Mouse (Mus musculus): ENCODE data around the gene Exoc3l. TPM values are rescaled to one million over a fixed set of nuclear protein-coding genes. Genes with fewer than 3 reads are reported as not detected.

The Exoc3l gene
- total and polyA plus RNA-seq, 3 experiments = 4.4 to 10.9 (median 7.5) TPM

DNA sequence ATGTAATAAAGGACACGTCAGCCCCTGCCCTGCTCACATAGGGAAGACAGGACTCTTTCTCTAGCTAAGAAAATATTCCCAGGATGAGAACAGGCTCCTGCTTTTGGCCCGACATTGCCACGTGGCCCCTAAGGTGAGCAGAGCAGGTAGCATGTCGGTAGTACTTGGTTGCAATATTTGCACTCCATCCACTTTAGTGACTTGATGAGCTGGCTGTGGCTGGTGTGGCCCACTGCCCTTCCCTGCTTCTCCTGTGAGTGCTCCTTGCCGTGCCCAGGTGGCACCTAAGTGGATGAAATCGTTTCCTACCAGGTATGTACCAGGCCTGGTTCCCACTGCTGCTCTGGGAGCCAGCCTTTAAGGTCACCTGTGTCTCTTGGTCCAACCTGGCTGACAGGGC, 43.9 kb downstream of the Exoc3l start:
- H3K36me3 ChIP-seq (replicated peaks in 1 of 2; ENCODE audit: control insufficient read depth in 1 of 2, insufficient read depth in 1 of 2, low read length in 1 of 2) = peaks cover 49 to 88% of the 10 kb centered on the region in 2 experiments
- TF ChIP-seq JUN (IDR thresholded peaks at IDR 0.05; ENCODE audit: insufficient read depth, low read depth, low read length) = no peak
- dilution Hi-C loops (cut with MboI; ENCODE audit: extremely low pct_ligation_motif_present, extremely low pct_unique_long_range_greater_than_20kb, low sequenced_read_pairs) = no loop called here

DNA sequence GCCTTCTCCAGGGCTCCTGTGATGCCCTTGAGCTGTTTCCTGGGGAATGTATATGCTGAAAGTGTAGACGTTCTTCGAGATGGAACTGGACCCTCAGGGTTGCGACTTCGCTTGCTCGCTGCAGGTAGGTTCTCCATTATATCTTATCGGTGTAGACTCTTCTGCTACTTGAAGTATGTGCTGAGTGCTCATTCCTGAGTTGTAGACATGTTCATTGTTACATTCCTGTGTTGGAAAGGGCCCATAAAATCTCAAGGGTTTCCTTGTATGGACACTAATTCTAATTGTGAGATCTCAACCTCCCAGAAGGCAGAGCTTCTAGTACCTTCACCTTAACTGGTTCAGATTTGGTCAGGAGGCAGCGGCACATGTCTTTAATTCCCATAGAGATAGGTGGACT, 54.9 kb downstream of the Exoc3l start:
- H3K4me1 ChIP-seq (ENCODE audit: control insufficient read depth in 1 of 2, insufficient read depth in 2 of 2) = no peaks in the 10 kb centered on the region
- TF ChIP-seq RCOR1 (conservative IDR thresholded peaks at IDR 0.05; ENCODE audit: low read depth, low read length) (no peak), USF2 (conservative IDR thresholded peaks at IDR 0.05; ENCODE audit: low read depth, low read length) (no peak), TBP (conservative IDR thresholded peaks at IDR 0.05; ENCODE audit: low read depth, low read length) (no peak), IRF4 (IDR thresholded peaks at IDR 0.05; ENCODE audit: low read depth, low read length) (no peak), GABPA (IDR thresholded peaks at IDR 0.05; ENCODE audit: insufficient replicate concordance, low read depth, low read length) (no peak)
- H3K9ac ChIP-seq (ENCODE audit: insufficient read depth, low read depth) = no peak overlapping the region
- no peak overlapping the region for H3K4me3 ChIP-seq (replicated peaks in 1 of 3; ENCODE audit: low read depth in 2 of 3, low read length in 2 of 3, poor library complexity in 1 of 3)
- in situ Hi-C loops (cut with MboI; ENCODE audit: low pct_ligation_motif_present, low pct_unique_long_range_greater_than_20kb, low sequenced_read_pairs) = no loop called here
- H3K36me3 ChIP-seq (replicated peaks in 1 of 2; ENCODE audit: control insufficient read depth in 1 of 2, insufficient read depth in 1 of 2, low read length in 1 of 2) = peaks cover 35 to 81% of the 10 kb centered on the region in 2 experiments
- no peaks in the 10 kb centered on the region for H3K27me3 ChIP-seq (replicated peaks)
- no peak overlapping the region for H3K4me2 ChIP-seq (ENCODE audit: insufficient read depth, low read depth, poor library complexity, severe bottlenecking)
- no peaks in the 10 kb centered on the region for H3K9me3 ChIP-seq (replicated peaks; ENCODE audit: low read length)
- H3K79me2 ChIP-seq (replicated peaks; ENCODE audit: control insufficient read depth, extremely low read depth, insufficient read depth, poor library complexity, severe bottlenecking) = no peaks in the 10 kb centered on the region
- DNase-seq (ENCODE audit: extremely low read depth) = no peak
- no peak overlapping the region for H3K27ac ChIP-seq (ENCODE audit: insufficient read depth, low read depth)
- dilution Hi-C loops (cut with MboI; ENCODE audit: extremely low pct_ligation_motif_present, extremely low pct_unique_long_range_greater_than_20kb, low sequenced_read_pairs) = no loop called here

More for the DNA sequence above, 43.9 kb downstream of the Exoc3l start:
- H3K27ac ChIP-seq (ENCODE audit: insufficient read depth, low read depth) = no peak overlapping the region
- H3K9me3 ChIP-seq (replicated peaks; ENCODE audit: low read length) = no peaks in the 10 kb centered on the region
- H3K27me3 ChIP-seq (replicated peaks) = no peaks in the 10 kb centered on the region
- H3K9ac ChIP-seq (ENCODE audit: insufficient read depth, low read depth) = no peak overlapping the region
- no peak overlapping the region for H3K4me2 ChIP-seq (ENCODE audit: insufficient read depth, low read depth, poor library complexity, severe bottlenecking)
- H3K79me2 ChIP-seq (replicated peaks; ENCODE audit: control insufficient read depth, extremely low read depth, insufficient read depth, poor library complexity, severe bottlenecking) = no peaks in the 10 kb centered on the region
- in situ Hi-C loops (cut with MboI; ENCODE audit: low pct_ligation_motif_present, low pct_unique_long_range_greater_than_20kb, low sequenced_read_pairs) = no loop called here
- H3K4me1 ChIP-seq (ENCODE audit: control insufficient read depth in 1 of 2, insufficient read depth in 2 of 2) = peaks cover 7 to 17% of the 10 kb centered on the region in 2 experiments
- no peak for DNase-seq (ENCODE audit: extremely low read depth)
- H3K4me3 ChIP-seq (replicated peaks in 1 of 3; ENCODE audit: low read depth in 2 of 3, low read length in 2 of 3, poor library complexity in 1 of 3) = no peak overlapping the region

Other genes starting within 250 kb of the Exoc3l start
Only the 20 nearest of the 23 such genes appear.
- not detected in 2 replicates for gene Ces4a, start 164.3 kb downstream of the Exoc3l start, total RNA-seq (2012; rRNA removed)
- gene Ces4a, start 164.3 kb downstream of the Exoc3l start, total RNA-seq (2014; rRNA removed) = not detected in 2 replicates
- not detected in 2 replicates for gene Ces4a, start 164.3 kb downstream of the Exoc3l start, polyA plus RNA-seq (2012; ENCODE audit: insufficient read length, low read depth)
- 49.7 and 70.2 TPM in 2 replicates for gene Cbfb, start 125.4 kb downstream of the Exoc3l start, total RNA-seq (2012; rRNA removed)
- gene Cbfb, start 125.4 kb downstream of the Exoc3l start, total RNA-seq (2014; rRNA removed) = 170 and 203 TPM in 2 replicates
- gene Cbfb, start 125.4 kb downstream of the Exoc3l start, polyA plus RNA-seq (2012; ENCODE audit: insufficient read length, low read depth) = 87.9 and 97.7 TPM in 2 replicates
- 10.7 and 11.9 TPM in 2 replicates for gene D230025D16Rik, start 71.0 kb downstream of the Exoc3l start, total RNA-seq (2012; rRNA removed)
- gene D230025D16Rik, start 71.0 kb downstream of the Exoc3l start, total RNA-seq (2014; rRNA removed) = 19.2 and 21.5 TPM in 2 replicates
- 13.5 and 14.0 TPM in 2 replicates for gene D230025D16Rik, start 71.0 kb downstream of the Exoc3l start, polyA plus RNA-seq (2012; ENCODE audit: insufficient read length, low read depth)
- gene B3gnt9, start 40.9 kb downstream of the Exoc3l start, total RNA-seq (2012; rRNA removed) = 4.0 and 4.1 TPM in 2 replicates
- gene B3gnt9, start 40.9 kb downstream of the Exoc3l start, total RNA-seq (2014; rRNA removed) = 0.66 and 0.78 TPM in 2 replicates
- 0.57 and 0.91 TPM in 2 replicates for gene B3gnt9, start 40.9 kb downstream of the Exoc3l start, polyA plus RNA-seq (2012; ENCODE audit: insufficient read length, low read depth)
- 30.8 and 31.0 TPM in 2 replicates for gene Tradd, start 31.5 kb downstream of the Exoc3l start, total RNA-seq (2012; rRNA removed)
- 20.4 and 20.7 TPM in 2 replicates for gene Tradd, start 31.5 kb downstream of the Exoc3l start, total RNA-seq (2014; rRNA removed)
- gene Tradd, start 31.5 kb downstream of the Exoc3l start, polyA plus RNA-seq (2012; ENCODE audit: insufficient read length, low read depth) = 18.6 and 24.3 TPM in 2 replicates
- gene Fbxl8, start 31.5 kb downstream of the Exoc3l start, total RNA-seq (2012; rRNA removed) = 8.6 and 10.5 TPM in 2 replicates
- gene Fbxl8, start 31.5 kb downstream of the Exoc3l start, total RNA-seq (2014; rRNA removed) = 4.6 and 5.2 TPM in 2 replicates
- gene Fbxl8, start 31.5 kb downstream of the Exoc3l start, polyA plus RNA-seq (2012; ENCODE audit: insufficient read length, low read depth) = 5.4 and 5.9 TPM in 2 replicates
- gene Hsf4, start 26.3 kb downstream of the Exoc3l start, total RNA-seq (2012; rRNA removed) = 0.08 TPM in 1 of 2 replicates, not detected in the other
- gene Hsf4, start 26.3 kb downstream of the Exoc3l start, total RNA-seq (2014; rRNA removed) = not detected in 2 replicates
- not detected in 2 replicates for gene Hsf4, start 26.3 kb downstream of the Exoc3l start, polyA plus RNA-seq (2012; ENCODE audit: insufficient read length, low read depth)
- gene Nol3, start 20.0 kb downstream of the Exoc3l start, total RNA-seq (2012; rRNA removed) = 0.34 and 0.42 TPM in 2 replicates
- not detected in 2 replicates for gene Nol3, start 20.0 kb downstream of the Exoc3l start, total RNA-seq (2014; rRNA removed)
- 0.31 TPM in 1 of 2 replicates, not detected in the other for gene Nol3, start 20.0 kb downstream of the Exoc3l start, polyA plus RNA-seq (2012; ENCODE audit: insufficient read length, low read depth)
- 4.7 and 4.8 TPM in 2 replicates for gene 4931428F04Rik, start 6.2 kb downstream of the Exoc3l start, total RNA-seq (2012; rRNA removed)
- 2.2 and 2.7 TPM in 2 replicates for gene 4931428F04Rik, start 6.2 kb downstream of the Exoc3l start, total RNA-seq (2014; rRNA removed)
- 9.1 and 9.4 TPM in 2 replicates for gene 4931428F04Rik, start 6.2 kb downstream of the Exoc3l start, polyA plus RNA-seq (2012; ENCODE audit: insufficient read length, low read depth)
- 51.0 and 62.4 TPM in 2 replicates for gene E2f4, start 1.6 kb upstream of the Exoc3l start, total RNA-seq (2012; rRNA removed)
- 34.1 and 39.9 TPM in 2 replicates for gene E2f4, start 1.6 kb upstream of the Exoc3l start, total RNA-seq (2014; rRNA removed)
- 165 and 198 TPM in 2 replicates for gene E2f4, start 1.6 kb upstream of the Exoc3l start, polyA plus RNA-seq (2012; ENCODE audit: insufficient read length, low read depth)
- 1.4 and 1.6 TPM in 2 replicates for gene Elmo3, start 9.5 kb upstream of the Exoc3l start, total RNA-seq (2012; rRNA removed)
- gene Elmo3, start 9.5 kb upstream of the Exoc3l start, total RNA-seq (2014; rRNA removed) = 0.72 and 0.77 TPM in 2 replicates
- gene Elmo3, start 9.5 kb upstream of the Exoc3l start, polyA plus RNA-seq (2012; ENCODE audit: insufficient read length, low read depth) = 1.3 and 2.4 TPM in 2 replicates
- 1.7 and 1.8 TPM in 2 replicates for gene Lrrc29, start 30.2 kb upstream of the Exoc3l start, total RNA-seq (2012; rRNA removed)
- 0.73 and 1.4 TPM in 2 replicates for gene Lrrc29, start 30.2 kb upstream of the Exoc3l start, total RNA-seq (2014; rRNA removed)
- 1.4 and 1.8 TPM in 2 replicates for gene Lrrc29, start 30.2 kb upstream of the Exoc3l start, polyA plus RNA-seq (2012; ENCODE audit: insufficient read length, low read depth)
- gene Tmem208, start 30.3 kb upstream of the Exoc3l start, total RNA-seq (2012; rRNA removed) = 88.1 and 113 TPM in 2 replicates
- gene Tmem208, start 30.3 kb upstream of the Exoc3l start, total RNA-seq (2014; rRNA removed) = 133 and 135 TPM in 2 replicates
- 76.2 and 99.9 TPM in 2 replicates for gene Tmem208, start 30.3 kb upstream of the Exoc3l start, polyA plus RNA-seq (2012; ENCODE audit: insufficient read length, low read depth)
- gene Fhod1, start 51.9 kb upstream of the Exoc3l start, total RNA-seq (2012; rRNA removed) = 3.1 and 3.5 TPM in 2 replicates
- gene Fhod1, start 51.9 kb upstream of the Exoc3l start, total RNA-seq (2014; rRNA removed) = 0.81 and 1.8 TPM in 2 replicates
- gene Fhod1, start 51.9 kb upstream of the Exoc3l start, polyA plus RNA-seq (2012; ENCODE audit: insufficient read length, low read depth) = 7.4 and 8.1 TPM in 2 replicates
- gene Slc9a5, start 52.7 kb upstream of the Exoc3l start, total RNA-seq (2012; rRNA removed) = 3.5 and 4.5 TPM in 2 replicates
- gene Slc9a5, start 52.7 kb upstream of the Exoc3l start, total RNA-seq (2014; rRNA removed) = 0.72 and 0.95 TPM in 2 replicates
- gene Slc9a5, start 52.7 kb upstream of the Exoc3l start, polyA plus RNA-seq (2012; ENCODE audit: insufficient read length, low read depth) = 3.1 and 3.5 TPM in 2 replicates
- 0.80 and 1.1 TPM in 2 replicates for gene Plekhg4, start 77.2 kb upstream of the Exoc3l start, total RNA-seq (2012; rRNA removed)
- 0.44 and 0.59 TPM in 2 replicates for gene Plekhg4, start 77.2 kb upstream of the Exoc3l start, total RNA-seq (2014; rRNA removed)
- gene Plekhg4, start 77.2 kb upstream of the Exoc3l start, polyA plus RNA-seq (2012; ENCODE audit: insufficient read length, low read depth) = 0.33 and 0.54 TPM in 2 replicates
- 0.08 TPM in 1 of 2 replicates, not detected in the other for gene Kctd19, start 117.4 kb upstream of the Exoc3l start, total RNA-seq (2012; rRNA removed)
- gene Kctd19, start 117.4 kb upstream of the Exoc3l start, total RNA-seq (2014; rRNA removed) = not detected in 2 replicates
- 0.22 TPM in 1 of 2 replicates, not detected in the other for gene Kctd19, start 117.4 kb upstream of the Exoc3l start, polyA plus RNA-seq (2012; ENCODE audit: insufficient read length, low read depth)
- gene Lrrc36, start 117.5 kb upstream of the Exoc3l start, total RNA-seq (2012; rRNA removed) = 0.34 and 0.38 TPM in 2 replicates
- gene Lrrc36, start 117.5 kb upstream of the Exoc3l start, total RNA-seq (2014; rRNA removed) = 0.26 TPM in 1 of 2 replicates, not detected in the other
- 0.19 TPM in 2 replicates for gene Lrrc36, start 117.5 kb upstream of the Exoc3l start, polyA plus RNA-seq (2012; ENCODE audit: insufficient read length, low read depth)
- gene Tppp3, start 175.4 kb upstream of the Exoc3l start, total RNA-seq (2012; rRNA removed) = 0.25 TPM in 2 replicates
- gene Tppp3, start 175.4 kb upstream of the Exoc3l start, total RNA-seq (2014; rRNA removed) = not detected in 2 replicates
- 0.39 and 0.49 TPM in 2 replicates for gene Tppp3, start 175.4 kb upstream of the Exoc3l start, polyA plus RNA-seq (2012; ENCODE audit: insufficient read length, low read depth)
- 2.1 and 2.6 TPM in 2 replicates for gene Zdhhc1, start 200.8 kb upstream of the Exoc3l start, total RNA-seq (2012; rRNA removed)
- 0.86 and 1.6 TPM in 2 replicates for gene Zdhhc1, start 200.8 kb upstream of the Exoc3l start, total RNA-seq (2014; rRNA removed)
- 2.6 and 3.6 TPM in 2 replicates for gene Zdhhc1, start 200.8 kb upstream of the Exoc3l start, polyA plus RNA-seq (2012; ENCODE audit: insufficient read length, low read depth)

All from CH12.LX (cell line).